Mouse (Mus musculus) liver, embryonic 11.5 days (tissue): ENCODE data around the gene Psg22. TPM values are rescaled to one million over a fixed set of nuclear protein-coding genes. Genes with fewer than 3 reads are reported as not detected.
"Not testable (repeated sequence)": the region's sequence is repeated elsewhere in the genome, so short reads cannot be mapped to it uniquely, and the experiment has no call there.

Experiments used
- ATAC-seq: fragments of 200-750 bp; cut with Nextera tagmentation; replicated peaks from 2 replicates; pipeline ENCODE4 v1.8.0; 2017; ENCODE audit warnings: moderate number of reproducible peaks, mild to moderate bottlenecking, moderate TSS enrichment, moderate library complexity; ENCODE audit not compliant: low FRiP score
- DNase-seq: peaks from one replicate; pipeline ENCODE4 v3.0.0-alpha.2; 2017; ENCODE audit warnings: low spot score
- H3K27ac ChIP-seq: fragments of 300-500 bp; sonication (generic); 2 replicates; pipeline ENCODE4 v1.5.1; 2014; ENCODE audit warnings: mild to moderate bottlenecking, low read depth, low read length, control low read depth
- H3K27me3 ChIP-seq: fragments of 300-500 bp; sonication (generic); replicated peaks from 2 replicates; pipeline ENCODE4 v1.6.1; 2014; ENCODE audit warnings: low read length, mixed read lengths; ENCODE audit not compliant: control insufficient read depth, insufficient read depth
- H3K36me3 ChIP-seq: fragments of 300-500 bp; sonication (generic); 2 replicates; pipeline ENCODE4 v1.6.1; 2014; ENCODE audit warnings: mild to moderate bottlenecking, low read length, moderate library complexity, mixed read lengths; ENCODE audit not compliant: control insufficient read depth, insufficient read depth
- H3K4me1 ChIP-seq: fragments of 300-500 bp; sonication (generic); replicated peaks from 2 replicates; pipeline ENCODE4 v1.6.1; 2014; ENCODE audit warnings: low read length, mixed read lengths; ENCODE audit not compliant: control insufficient read depth, insufficient read depth
- H3K4me2 ChIP-seq: fragments of 300-500 bp; sonication (generic); 2 replicates; pipeline ENCODE4 v1.6.1; 2014; ENCODE audit warnings: mild to moderate bottlenecking, control low read depth, moderate library complexity
- H3K4me3 ChIP-seq: fragments of 300-500 bp; sonication (generic); 2 replicates; pipeline ENCODE4 v1.5.1; 2014; ENCODE audit warnings: low read depth, low read length, control low read depth
- H3K9ac ChIP-seq: fragments of 300-500 bp; sonication (generic); 2 replicates; pipeline ENCODE4 v1.6.1; 2014; ENCODE audit warnings: low read depth, low read length, control low read depth
- H3K9me3 ChIP-seq: fragments of 300-500 bp; sonication (generic); 2 replicates; pipeline ENCODE4 v1.6.1; 2016; ENCODE audit warnings: low read length, inconsistent platforms, mixed read lengths; ENCODE audit not compliant: control insufficient read depth
- WGBS: fragments of 180-500 bp; shearing (Covaris S2); extraction: QIAGEN DNeasy Blood & Tissue Kit; methylation state at CpG from one replicate; pipeline ENCODE4 v1.1.7; 2014; 5-methylcytosine and 5-hydroxymethylcytosine counted together
- polyA plus RNA-seq: library from polyadenylated mRNA; unstranded; fragments of >200 nt; fragmentation: Nextera tagmentation; extraction: Ambion mirVana; gene quantifications from 2 replicates; pipeline ENCODE4 v1.2.1, GENCODE M21; 2014

The Psg22 gene
- polyA plus RNA-seq, 1 experiment from 2014 or later, result not detected

DNA sequence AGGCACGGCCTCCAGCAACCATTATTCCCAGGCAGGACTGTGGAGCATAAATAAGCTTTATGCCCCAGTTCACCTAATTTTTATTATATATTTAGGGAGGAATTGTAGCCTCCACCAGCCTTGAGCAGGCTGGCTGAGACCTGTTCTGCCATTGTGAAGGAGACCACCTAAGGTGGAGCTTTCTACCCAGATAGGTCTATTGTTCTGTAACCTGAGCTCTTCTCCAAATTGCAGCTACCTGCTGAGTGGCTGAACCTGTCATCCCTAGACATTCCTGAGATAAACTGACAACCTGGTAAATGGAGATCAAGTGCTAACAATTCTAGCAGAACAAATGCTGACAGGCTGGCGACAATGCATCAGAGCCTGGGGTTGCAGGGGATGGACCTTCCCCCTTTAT lies 45.0 kb downstream of the Psg22 start:
- ATAC-seq, result not testable (repeated sequence)

More for the DNA sequence above, 45.0 kb downstream of the Psg22 start:
- not testable (repeated sequence) for H3K4me2 ChIP-seq, H3K27me3 ChIP-seq, DNase-seq, H3K9ac ChIP-seq, H3K4me3 ChIP-seq, H3K36me3 ChIP-seq, H3K27ac ChIP-seq, H3K9me3 ChIP-seq, H3K4me1 ChIP-seq
- 43% methylated on average over 1 of the region's 2 CpGs for WGBS

Other genes starting within 250 kb of the Psg22 start
- gene Psg26, start 233.9 kb upstream of the Psg22 start, polyA plus RNA-seq, result not detected in 2 replicates
- gene Psg25, start 185.8 kb upstream of the Psg22 start, polyA plus RNA-seq, result not detected in 2 replicates
- gene Psg27, start 150.8 kb upstream of the Psg22 start, polyA plus RNA-seq, result not detected in 2 replicates
- not detected in 2 replicates for gene Psg23, start 101.6 kb upstream of the Psg22 start, polyA plus RNA-seq
- gene Psg21, start 61.4 kb upstream of the Psg22 start, polyA plus RNA-seq, result not detected in 2 replicates
- not detected in 2 replicates for gene Psg20, start 31.9 kb upstream of the Psg22 start, polyA plus RNA-seq
- gene Psg19, start 80.4 kb downstream of the Psg22 start, polyA plus RNA-seq, result not detected in 2 replicates
- 0.08 TPM in 2 replicates for gene Psg17, start 103.5 kb downstream of the Psg22 start, polyA plus RNA-seq
- gene Mill2, start 121.9 kb downstream of the Psg22 start, polyA plus RNA-seq, result 0.21 and 0.26 TPM in 2 replicates
- 7.9 TPM in 2 replicates for gene Pglyrp1, start 153.2 kb downstream of the Psg22 start, polyA plus RNA-seq
- gene Ccdc61, start 192.3 kb downstream of the Psg22 start, polyA plus RNA-seq, result 20.8 and 21.1 TPM in 2 replicates
- 0.22 and 0.41 TPM in 2 replicates for gene Nova2, start 207.8 kb downstream of the Psg22 start, polyA plus RNA-seq